Mouse (Mus musculus): ENCODE results near the gene Crisp2.
"Not testable (repeated sequence)": the region's sequence is repeated elsewhere in the genome, so short reads cannot be mapped to it uniquely, and the experiment has no call there.

Crisp2 gene

GRCm38 (mm10) chr17:40806953-40807572, at the start of gene Crisp2:
Crisp2 (minus strand) TSS chr17:40807003.
- no peak for DNase-seq

- no peak for DNase-seq
These were observed 48.3 kb upstream of the Crisp2 start for GRCm38 (mm10) chr17:40855065-40855464.

- DNase-seq: peak; percentile 2
These were observed 30.5 kb upstream of the Crisp2 start for GRCm38 (mm10) chr17:40837308-40837707.

- no peak for DNase-seq
These were observed 25.1 kb upstream of the Crisp2 start for GRCm38 (mm10) chr17:40831870-40832269.

GRCm38 (mm10) chr17:40824549-40824948, 17.7 kb upstream of the Crisp2 start:
- DNase-seq: peak; percentile 8 to 40

- DNase-seq: peak in 1 of 2 experiments; percentile 3
These were observed 17.0 kb upstream of the Crisp2 start for GRCm38 (mm10) chr17:40823817-40824216.

GRCm38 (mm10) chr17:40821477-40821876, 14.7 kb upstream of the Crisp2 start:
- DNase-seq: peak in 1 of 2 experiments; percentile 2

GRCm38 (mm10) chr17:40817340-40817943, 10.6 kb upstream of the Crisp2 start:
- no peak for DNase-seq

GRCm38 (mm10) chr17:40812259-40812658, 5.5 kb upstream of the Crisp2 start:
- DNase-seq: no peak

GRCm38 (mm10) chr17:40811560-40811959, 4.8 kb upstream of the Crisp2 start:
- no peak for DNase-seq

- DNase-seq: no peak
These were observed 4.1 kb upstream of the Crisp2 start, which contains the start of gene Rhag for GRCm38 (mm10) chr17:40810934-40811333. Rhag (plus strand) TSS chr17:40811126.

- DNase-seq: no peak
These were observed 1.3 kb upstream of the Crisp2 start for GRCm38 (mm10) chr17:40808071-40808470.

GRCm38 (mm10) chr17:40806550-40806949, 253 bp downstream of the Crisp2 start:
- no peak for DNase-seq

GRCm38 (mm10) chr17:40802707-40803340, 4.0 kb downstream of the Crisp2 start:
- DNase-seq: no peak

GRCm38 (mm10) chr17:40793921-40794854, 12.6 kb downstream of the Crisp2 start:
- DNase-seq: no peak

GRCm38 (mm10) chr17:40789877-40790276, 16.9 kb downstream of the Crisp2 start:
- no peak for DNase-seq

GRCm38 (mm10) chr17:40767120-40767519, 39.7 kb downstream of the Crisp2 start:
- no peak for DNase-seq

GRCm38 (mm10) chr17:40763662-40764061, 43.1 kb downstream of the Crisp2 start:
- no peak for DNase-seq

- no peak for DNase-seq
These were observed 75.1 kb downstream of the Crisp2 start for GRCm38 (mm10) chr17:40731724-40732123.

GRCm38 (mm10) chr17:40731296-40731695, 75.5 kb downstream of the Crisp2 start:
- no peak for DNase-seq

GRCm38 (mm10) chr17:40726820-40727219, 80.0 kb downstream of the Crisp2 start, which contains the start of gene Esp1:
Esp1 (plus strand) TSS chr17:40727120.
- DNase-seq: no peak

- DNase-seq: not testable (repeated sequence)
These were observed 89.7 kb downstream of the Crisp2 start for GRCm38 (mm10) chr17:40717055-40717454.

- DNase-seq: no peak
These were observed 90.5 kb downstream of the Crisp2 start for GRCm38 (mm10) chr17:40716273-40716672.

Measured in kidney, adult 8-10 months (tissue).